Mouse (Mus musculus): ENCODE data around the gene Parp11.
"Not testable (repeated sequence)": the region's sequence is repeated elsewhere in the genome, so short reads cannot be mapped to it uniquely, and the experiment has no call there.

The Parp11 gene

GRCm38 (mm10) chr6:127496841-127497656 lies 50.4 kb downstream of the Parp11 start:
- DNase-seq (ENCODE audit: low spot score): no peak

GRCm38 (mm10) chr6:127500119-127500518 lies 53.5 kb downstream of the Parp11 start:
- no peak for DNase-seq (ENCODE audit: low spot score)

- DNase-seq (ENCODE audit: low spot score): no peak
Observed at GRCm38 (mm10) chr6:127500806-127501205, 54.2 kb downstream of the Parp11 start.

GRCm38 (mm10) chr6:127502530-127502929 lies 55.9 kb downstream of the Parp11 start:
- DNase-seq (ENCODE audit: low spot score): peak; percentile 7

- not testable (repeated sequence) for DNase-seq (ENCODE audit: low spot score)
Observed at GRCm38 (mm10) chr6:127513776-127514175, 67.1 kb downstream of the Parp11 start.

- no peak for DNase-seq (ENCODE audit: low spot score)
Observed at GRCm38 (mm10) chr6:127521176-127521575, 74.5 kb downstream of the Parp11 start.

GRCm38 (mm10) chr6:127522326-127522725 lies 75.7 kb downstream of the Parp11 start:
- no peak for DNase-seq (ENCODE audit: low spot score)

GRCm38 (mm10) chr6:127524442-127524841 lies 77.8 kb downstream of the Parp11 start:
- DNase-seq (ENCODE audit: low spot score): peak; percentile 52

- no peak for DNase-seq (ENCODE audit: low spot score)
Observed at GRCm38 (mm10) chr6:127528625-127529024, 82.0 kb downstream of the Parp11 start.

GRCm38 (mm10) chr6:127529451-127529850 lies 82.8 kb downstream of the Parp11 start:
- DNase-seq (ENCODE audit: low spot score): no peak

GRCm38 (mm10) chr6:127530206-127530605 lies 83.6 kb downstream of the Parp11 start:
- no peak for DNase-seq (ENCODE audit: low spot score)

GRCm38 (mm10) chr6:127531412-127532205 lies 85.0 kb downstream of the Parp11 start:
- no peak for DNase-seq (ENCODE audit: low spot score)

GRCm38 (mm10) chr6:127532304-127532703 lies 85.7 kb downstream of the Parp11 start:
- no peak for DNase-seq (ENCODE audit: low spot score)

- no peak for DNase-seq (ENCODE audit: low spot score)
Observed at GRCm38 (mm10) chr6:127533766-127534165, 87.1 kb downstream of the Parp11 start.

- no peak for DNase-seq (ENCODE audit: low spot score)
Observed at GRCm38 (mm10) chr6:127537035-127537434, 90.4 kb downstream of the Parp11 start.

- DNase-seq (ENCODE audit: low spot score): no peak
Observed at GRCm38 (mm10) chr6:127538118-127538517, 91.5 kb downstream of the Parp11 start.

GRCm38 (mm10) chr6:127539226-127539625 lies 92.6 kb downstream of the Parp11 start:
- DNase-seq (ENCODE audit: low spot score): no peak

GRCm38 (mm10) chr6:127539659-127540058 lies 93.0 kb downstream of the Parp11 start:
- DNase-seq (ENCODE audit: low spot score): no peak

- no peak for DNase-seq (ENCODE audit: low spot score)
Observed at GRCm38 (mm10) chr6:127540517-127540916, 93.9 kb downstream of the Parp11 start.

GRCm38 (mm10) chr6:127541617-127542374 lies 95.2 kb downstream of the Parp11 start:
- DNase-seq (ENCODE audit: low spot score): peak; percentile 50
